Mouse (Mus musculus): ENCODE data around the gene Iqgap3.

Gene Iqgap3

DNA sequence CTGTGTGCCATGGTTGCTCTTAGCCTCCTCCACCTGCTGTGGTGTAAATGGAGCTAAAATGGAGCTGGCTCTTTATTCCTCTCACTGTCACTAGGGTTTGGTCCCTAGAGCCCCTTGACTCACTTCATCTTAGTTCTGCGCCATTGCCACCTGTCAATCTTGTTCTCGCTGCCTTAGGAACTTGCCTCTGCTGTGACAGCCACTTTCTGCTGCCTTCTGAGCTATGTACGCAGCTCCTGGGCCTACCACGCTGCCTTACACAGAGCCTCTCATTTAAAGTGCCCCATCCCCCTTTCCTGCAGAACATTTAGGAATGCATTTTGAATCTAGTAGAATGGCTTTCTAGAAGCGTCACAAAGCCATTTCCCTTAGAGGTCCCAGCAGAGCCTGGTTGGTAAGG lies 12.4 kb downstream of the Iqgap3 start:
- DNase-seq (ENCODE audit: low spot score in 2 of 2): no peak

DNA sequence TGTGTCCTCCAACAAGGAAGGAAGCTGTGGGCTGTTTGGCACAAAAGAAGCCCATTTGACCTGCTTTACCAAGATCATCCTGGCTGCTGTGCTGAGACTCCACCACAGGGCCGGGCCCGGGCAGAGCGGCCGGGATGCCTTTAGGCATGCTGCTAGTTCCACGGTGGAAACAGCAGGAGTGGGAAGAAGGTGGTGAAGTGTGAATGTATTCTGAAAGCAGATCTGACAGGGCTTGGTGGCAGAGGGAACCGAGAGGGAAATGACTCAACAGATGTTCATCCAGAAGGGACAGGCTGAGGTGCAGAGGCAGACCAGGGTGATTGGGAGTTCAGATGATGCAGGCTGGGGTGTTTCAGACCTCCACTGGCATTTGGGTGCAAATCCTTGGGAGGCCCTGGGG lies 15.9 kb downstream of the Iqgap3 start:
- no peak for DNase-seq (ENCODE audit: low spot score in 2 of 2)

DNA sequence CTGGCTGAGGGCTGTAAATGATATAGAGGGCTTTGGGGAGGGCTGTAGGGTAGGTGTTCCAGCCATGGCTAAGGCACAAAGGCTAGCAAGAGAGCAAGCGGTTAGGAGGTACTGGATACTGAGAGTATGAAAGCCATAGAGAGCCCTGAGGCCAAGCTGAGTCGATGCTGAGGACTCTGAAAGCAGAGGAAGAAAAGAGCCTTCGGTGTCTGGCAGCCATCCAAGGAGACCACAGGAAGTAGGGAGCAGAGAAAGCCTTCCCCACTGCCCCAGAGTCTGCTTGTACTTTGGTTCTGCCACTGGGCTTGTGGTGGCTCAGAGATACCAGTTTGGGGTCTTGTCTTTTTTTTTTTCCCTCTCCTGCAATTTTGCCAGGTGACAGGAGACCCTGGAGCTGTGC lies 18.5 kb downstream of the Iqgap3 start:
- DNase-seq (ENCODE audit: low spot score in 2 of 2): no peak

DNA sequence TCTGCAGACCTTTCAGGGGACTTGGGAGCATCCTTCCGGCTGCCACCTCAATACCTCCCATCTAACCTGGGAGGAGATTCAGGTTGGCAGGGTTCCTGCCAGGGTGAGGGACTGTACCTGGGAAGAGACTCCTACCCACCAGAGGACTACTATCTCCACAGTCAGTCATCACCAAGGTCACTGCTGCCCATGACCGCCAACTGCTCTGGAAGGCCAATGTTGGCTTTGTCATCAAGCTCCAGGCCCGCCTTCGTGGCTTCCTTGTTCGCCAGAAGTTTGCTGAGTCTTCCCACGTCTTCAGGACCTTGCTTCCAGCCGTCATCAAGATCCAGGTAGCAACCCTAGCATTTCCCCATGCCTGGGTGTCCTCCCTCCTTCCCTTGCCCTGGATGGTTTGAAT lies 20.0 kb downstream of the Iqgap3 start:
- no peak for DNase-seq (ENCODE audit: low spot score in 2 of 2)

DNA sequence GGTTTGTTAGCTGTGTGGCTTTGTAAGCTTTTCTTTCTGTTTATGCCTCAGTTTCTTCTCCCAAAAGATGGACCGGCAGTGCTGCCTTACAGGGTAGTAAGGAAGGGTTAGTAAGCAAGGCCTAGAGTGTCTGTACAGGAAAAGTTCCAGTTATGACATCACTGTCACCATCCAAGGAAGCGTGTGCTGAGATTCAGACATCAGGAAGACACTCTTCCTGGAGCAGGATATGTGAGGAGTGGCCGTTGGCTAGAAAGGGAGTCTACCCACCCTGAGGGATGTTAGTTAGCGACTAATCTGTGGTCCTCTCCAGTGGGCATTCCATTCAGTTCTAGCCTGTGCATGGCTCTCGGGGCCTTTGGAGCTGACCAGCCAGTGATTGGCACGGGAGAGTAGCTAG lies 20.4 kb downstream of the Iqgap3 start:
- no peak for DNase-seq (ENCODE audit: low spot score in 2 of 2)

DNA sequence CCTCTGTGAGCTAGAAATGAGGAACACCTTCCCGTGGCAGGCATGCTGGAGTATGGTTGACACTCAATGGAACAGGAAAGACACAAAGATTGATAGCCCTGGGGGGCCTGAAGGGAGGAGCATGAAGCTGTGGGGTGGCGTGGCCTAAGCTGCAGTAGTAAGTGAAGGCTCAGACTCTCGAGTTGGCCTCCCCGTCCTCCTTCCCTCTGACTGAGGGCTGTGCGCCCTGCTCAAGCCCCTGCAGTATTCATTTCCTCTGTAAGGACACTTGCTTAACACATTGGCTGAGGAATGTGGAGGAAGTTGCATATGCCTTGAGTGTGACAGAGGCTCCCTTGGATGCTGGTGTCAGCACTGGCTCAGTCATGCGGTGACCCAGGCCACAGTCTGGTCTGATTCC lies 20.8 kb downstream of the Iqgap3 start:
- no peak for DNase-seq (ENCODE audit: low spot score in 2 of 2)

DNA sequence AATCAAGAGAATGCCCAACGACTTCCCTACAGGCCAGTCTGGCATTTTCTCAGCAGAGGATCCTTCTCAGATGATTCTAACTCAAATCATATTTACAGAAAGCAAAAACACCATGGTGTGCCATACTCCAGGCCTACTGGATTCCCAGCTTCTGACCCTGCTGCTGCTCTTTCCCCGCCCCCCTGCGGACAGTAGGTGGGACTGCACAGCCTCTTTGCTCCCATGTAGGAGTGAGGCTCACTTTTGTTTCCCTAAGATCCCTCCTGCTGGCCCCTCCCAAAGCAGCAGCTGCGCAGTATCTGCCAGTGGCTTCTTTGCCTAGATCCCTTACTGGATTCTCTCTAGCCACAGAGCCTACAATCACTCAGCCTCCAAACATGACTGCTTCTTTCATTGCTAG lies 24.4 kb downstream of the Iqgap3 start:
- no peak for DNase-seq (ENCODE audit: low spot score in 2 of 2)

DNA sequence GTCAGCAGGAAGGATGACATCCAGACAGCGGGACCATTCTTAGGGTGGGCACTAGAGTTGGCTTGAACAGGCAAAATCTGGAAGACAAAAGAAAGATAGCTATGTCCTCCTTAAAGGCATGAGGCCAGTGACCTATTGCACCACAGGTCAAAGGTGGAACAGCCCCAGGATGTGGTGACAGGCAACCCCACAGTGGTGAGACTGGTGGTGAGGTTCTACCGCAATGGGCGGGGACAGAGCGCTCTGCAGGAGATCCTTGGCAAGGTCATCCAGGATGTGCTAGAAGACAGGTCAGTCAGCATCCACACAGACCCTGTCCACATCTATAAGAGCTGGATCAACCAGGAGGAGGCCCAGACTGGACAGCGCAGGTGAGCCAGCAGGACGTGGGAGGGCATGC lies 27.4 kb downstream of the Iqgap3 start:
- no peak for DNase-seq (ENCODE audit: low spot score in 2 of 2)

DNA sequence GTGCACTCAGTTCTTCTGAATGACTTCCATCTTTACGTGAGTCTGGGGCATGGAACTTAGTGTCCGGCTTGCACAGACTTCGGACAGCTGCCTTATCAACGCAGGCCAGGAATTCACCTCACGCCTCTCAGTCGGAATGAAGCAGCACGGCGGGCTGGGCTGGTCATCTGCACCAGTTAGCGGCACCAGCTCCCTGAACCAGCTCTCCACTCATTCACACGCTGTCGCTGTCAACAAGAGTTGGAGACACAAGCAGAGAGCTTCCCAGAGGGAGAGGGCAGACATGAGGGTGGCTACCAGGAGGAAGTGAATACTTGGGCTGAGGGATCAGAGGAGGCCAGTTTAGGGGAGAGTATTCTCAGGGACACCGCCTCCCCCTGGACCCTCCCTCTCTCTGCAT lies 32.6 kb downstream of the Iqgap3 start:
- no peak for DNase-seq (ENCODE audit: low spot score in 2 of 2)

DNA sequence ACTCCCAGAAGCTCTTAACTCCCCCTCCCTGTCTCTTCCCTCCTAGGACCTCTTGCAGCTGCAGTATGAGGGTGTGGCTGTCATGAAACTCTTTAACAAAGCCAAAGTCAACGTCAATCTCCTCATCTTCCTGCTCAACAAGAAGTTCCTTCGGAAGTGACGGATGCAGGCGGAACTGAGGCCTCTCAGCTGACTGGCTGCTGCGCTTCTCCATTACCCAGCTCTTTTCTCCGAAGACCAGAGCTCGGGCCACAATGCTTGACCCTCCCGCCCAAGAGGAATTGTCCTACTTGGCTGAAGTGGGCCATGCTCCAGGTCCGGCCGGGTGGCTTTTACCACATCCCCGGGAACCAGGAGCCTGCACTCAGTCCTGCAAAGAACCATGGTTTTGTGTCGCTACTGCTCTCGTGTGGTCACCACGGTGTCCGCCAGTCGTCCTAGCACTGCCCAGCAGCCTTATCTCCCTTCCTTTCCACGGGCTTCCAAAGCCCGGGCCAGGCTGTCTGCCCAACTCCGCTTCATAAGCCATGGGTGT lies 38.4 kb downstream of the Iqgap3 start:
- DNase-seq (ENCODE audit: low spot score in 2 of 2): no peak

DNA sequence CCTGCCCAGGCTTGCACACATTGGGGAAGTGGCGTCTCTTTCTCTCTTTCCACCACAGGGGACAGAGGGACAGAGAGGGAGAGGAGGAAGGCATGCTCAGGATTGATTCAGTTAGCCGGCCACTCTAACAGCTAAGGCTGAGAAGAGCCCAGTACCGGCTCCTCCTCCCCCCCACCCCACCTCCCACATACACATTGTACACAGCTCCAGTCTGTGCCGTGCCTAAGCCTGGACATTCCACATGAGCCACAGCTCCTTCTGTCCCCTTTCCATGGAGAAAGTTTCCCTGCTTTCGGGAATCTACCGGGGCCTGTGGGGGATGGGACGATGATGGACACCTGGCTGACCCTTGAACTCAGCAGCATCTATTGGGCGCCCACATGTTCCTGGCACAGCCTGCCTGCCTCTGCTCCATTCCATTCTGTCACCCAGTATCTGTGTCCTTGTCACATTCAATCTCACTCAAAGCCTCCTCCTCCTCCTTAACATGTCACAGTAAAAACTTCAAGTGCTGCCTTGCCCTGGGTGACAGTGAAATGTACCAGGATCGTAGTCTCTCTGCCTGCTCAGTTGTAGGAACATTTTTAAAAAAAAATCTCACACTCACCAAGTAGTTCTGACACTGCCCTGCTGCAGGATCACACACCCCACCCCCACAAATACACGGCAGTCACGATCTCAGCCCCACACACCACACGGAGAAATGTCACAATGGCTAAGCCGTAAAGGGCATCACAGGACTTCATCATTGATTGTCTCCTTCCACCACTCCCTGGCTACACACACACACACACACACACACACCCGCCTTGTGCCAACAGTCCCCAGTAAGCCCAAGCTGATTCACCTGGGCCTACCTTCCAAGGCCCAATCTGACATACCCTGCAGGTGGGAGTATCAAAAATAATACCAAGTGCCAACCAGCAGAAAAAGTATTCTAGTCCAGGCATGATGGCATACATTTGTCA lies 39.7 kb downstream of the Iqgap3 start:
- DNase-seq (ENCODE audit: low spot score in 2 of 2): no peak

DNA sequence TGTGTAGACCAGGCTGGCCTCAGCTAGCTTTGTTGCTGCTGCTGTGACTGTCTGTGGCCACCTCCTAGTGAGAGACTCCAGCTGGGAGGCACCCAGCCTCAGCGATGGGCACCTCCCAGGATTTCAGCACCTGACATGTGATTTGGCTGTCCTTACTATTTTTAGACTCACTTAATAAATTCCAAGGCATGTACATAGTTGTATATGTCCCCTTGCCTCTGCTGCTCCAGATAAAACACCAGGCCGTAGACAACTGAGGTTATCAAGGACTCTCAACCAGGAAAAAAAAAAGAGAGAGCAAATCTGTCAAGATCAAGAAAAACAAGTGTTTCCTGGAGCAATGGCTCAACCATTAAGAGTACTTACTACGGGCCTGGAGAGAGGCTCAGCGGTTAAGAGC lies 43.4 kb downstream of the Iqgap3 start:
- DNase-seq (ENCODE audit: low spot score in 2 of 2): no peak

DNA sequence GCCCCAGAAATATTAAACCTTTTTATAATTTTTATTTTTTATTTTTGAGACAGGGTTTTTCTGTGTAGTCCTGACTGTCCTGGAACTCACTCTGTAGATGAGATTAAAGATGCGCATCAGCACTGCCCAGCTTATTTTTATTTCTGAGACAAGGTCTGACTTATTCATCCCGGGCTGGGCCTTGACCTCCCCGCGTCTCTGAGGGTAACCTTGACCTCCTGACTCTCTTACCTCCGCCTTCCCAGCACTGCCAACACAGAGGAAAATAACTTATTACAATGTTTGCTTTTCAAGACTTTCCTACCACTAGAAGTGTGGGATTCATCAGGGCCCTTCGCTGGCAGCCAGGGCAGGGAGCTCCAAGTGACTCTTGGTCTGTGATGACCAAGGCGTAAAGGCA lies 44.4 kb downstream of the Iqgap3 start:
- DNase-seq (ENCODE audit: low spot score in 2 of 2): no peak

DNA sequence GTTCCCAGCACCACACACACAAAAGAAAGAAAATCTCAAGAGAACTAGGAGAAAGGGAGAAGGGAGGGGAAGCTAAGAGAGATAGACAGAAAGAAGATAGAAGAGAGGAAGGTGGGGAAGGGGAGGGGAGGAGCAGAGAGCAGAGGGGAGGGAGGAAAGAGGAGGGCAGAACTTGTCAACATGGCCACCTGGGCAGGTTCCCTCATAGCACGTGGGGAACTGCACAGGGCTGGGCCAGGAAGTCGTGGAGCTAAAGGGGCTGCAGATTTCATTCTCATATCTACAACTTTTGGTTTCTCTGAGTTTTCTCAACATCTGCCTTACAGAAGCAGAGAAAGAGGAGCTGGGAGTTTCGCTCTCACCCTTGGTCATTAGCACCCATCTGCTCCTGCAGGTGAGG lies 45.9 kb downstream of the Iqgap3 start:
- no peak for DNase-seq (ENCODE audit: low spot score in 2 of 2)

DNA sequence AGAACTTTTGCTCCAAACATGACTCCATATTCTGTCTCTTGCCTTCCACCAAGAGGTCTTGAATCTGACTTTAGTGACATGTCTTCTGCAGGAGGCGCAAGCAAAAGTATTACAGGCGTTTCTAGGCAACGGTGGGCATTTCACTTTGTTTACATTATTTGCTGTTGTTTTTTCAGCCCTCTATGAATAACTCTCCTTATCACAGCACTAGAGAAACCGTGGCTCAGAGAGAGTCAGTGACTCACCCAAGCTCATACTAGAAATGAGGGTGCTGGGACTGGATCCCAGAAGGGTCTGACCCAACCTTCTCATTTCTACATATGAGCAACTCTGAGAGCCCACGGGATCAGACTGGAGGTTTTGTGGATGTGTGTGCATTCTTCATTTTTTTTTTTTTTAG lies 46.3 kb downstream of the Iqgap3 start:
- DNase-seq (ENCODE audit: low spot score in 2 of 2): no peak

DNA sequence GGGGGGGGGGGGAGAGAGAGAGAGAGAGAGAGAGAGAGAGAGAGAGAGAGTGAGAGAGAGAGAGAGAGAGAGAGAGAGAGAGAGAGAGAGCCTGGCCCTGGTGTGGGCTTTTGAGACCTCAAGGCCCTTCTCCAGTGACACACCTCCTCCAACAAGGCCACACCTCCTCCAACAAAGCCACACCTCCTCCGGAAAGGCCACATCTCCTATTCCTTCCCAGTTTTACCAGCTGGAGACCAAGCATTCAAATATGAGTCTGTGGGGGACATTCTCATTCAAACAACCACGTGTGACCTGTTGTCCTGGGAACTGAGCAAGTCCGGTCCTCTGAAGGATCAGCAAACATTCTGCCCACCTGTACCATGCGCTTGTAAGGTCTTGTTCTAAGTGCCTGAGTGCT lies 47.2 kb downstream of the Iqgap3 start:
- no peak for DNase-seq (ENCODE audit: low spot score in 2 of 2)

DNA sequence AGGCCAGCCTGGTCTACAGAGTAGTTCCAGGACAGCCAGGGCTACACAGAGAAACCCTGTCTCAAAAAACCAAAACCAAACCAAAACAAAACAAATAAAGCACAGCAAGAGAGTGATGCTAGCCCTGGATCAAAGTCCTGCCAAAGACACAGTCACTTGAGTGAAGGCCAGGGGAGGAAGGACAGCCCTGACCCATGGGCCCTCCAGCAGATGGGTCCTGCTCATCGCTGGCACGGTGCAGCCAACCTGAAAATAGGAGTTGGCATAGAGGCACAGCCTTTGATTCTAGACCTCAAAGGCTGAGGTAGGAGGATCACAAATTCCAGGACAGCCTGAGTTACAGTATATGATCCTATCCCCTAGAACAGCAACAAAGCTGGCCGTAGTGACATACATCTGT lies 49.3 kb downstream of the Iqgap3 start:
- no peak for DNase-seq (ENCODE audit: low spot score in 2 of 2)

DNA sequence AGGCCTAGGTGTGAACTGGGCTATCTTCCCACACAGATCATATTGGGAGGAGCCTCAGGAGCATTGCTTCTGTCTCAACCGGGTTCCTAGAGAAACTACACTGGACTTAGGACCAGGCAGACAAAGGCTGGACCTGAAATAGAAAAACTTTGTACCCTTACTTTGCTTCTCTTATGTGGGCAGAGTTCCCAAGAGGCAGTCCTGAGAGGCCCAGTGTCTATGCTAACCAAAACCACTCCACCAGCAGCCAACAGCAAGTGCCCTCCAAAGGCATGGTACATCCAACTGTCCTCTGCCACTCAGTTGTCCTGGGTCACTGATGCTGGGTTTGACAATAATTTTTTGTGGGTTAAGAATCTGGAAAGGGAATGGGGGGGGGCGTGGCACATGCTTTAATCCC lies 50.7 kb downstream of the Iqgap3 start:
- DNase-seq (ENCODE audit: low spot score in 2 of 2): no peak

DNA sequence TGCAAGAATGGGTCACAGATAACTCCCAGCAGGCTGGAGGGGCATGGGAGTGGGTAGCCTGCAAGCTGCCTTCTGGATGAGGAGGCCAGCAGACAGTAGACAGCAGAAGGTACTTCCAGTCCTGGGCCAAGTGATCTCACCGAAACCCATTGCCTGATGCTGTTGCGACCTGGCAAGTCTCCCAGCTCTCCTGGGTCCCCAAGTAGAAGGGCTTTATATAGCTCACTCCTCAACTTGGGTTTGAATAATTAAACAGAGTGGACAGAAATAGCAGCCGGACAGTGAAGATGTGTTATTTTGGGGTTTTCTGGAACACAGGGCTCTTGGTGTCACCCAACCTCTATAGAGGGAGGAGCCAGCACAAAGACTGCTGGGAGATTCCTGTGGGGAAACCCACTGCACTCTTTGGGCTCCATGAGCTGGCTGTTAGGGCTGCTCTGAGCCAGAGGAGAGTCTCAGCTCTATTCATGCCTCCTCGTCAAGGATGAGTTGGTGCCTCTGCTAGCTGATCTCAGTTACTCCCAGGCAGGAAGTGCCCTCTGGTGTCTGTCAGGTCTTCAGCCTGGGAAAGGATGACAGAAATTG lies 51.5 kb downstream of the Iqgap3 start:
- no peak for DNase-seq (ENCODE audit: low spot score in 2 of 2)

DNA sequence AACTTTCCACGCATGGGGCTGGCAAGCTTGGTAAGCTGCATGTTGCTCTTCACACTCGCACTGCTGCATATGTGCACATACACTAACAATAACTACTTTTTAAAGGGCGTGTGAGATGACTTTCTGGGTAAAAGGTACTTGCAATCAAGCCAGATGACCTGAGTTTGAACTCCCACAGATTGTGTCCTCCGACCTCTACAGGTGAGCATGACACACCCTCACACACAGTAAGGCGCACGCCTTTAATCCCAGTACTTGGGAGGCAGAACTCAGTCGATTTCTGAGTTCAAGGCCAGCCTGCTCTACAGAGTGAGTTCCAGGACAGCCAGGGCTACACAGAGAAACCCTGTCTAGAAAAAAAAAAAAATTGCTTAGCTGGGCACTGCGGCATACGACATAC lies 54.6 kb downstream of the Iqgap3 start:
- DNase-seq (ENCODE audit: low spot score in 2 of 2): no peak

DNA sequence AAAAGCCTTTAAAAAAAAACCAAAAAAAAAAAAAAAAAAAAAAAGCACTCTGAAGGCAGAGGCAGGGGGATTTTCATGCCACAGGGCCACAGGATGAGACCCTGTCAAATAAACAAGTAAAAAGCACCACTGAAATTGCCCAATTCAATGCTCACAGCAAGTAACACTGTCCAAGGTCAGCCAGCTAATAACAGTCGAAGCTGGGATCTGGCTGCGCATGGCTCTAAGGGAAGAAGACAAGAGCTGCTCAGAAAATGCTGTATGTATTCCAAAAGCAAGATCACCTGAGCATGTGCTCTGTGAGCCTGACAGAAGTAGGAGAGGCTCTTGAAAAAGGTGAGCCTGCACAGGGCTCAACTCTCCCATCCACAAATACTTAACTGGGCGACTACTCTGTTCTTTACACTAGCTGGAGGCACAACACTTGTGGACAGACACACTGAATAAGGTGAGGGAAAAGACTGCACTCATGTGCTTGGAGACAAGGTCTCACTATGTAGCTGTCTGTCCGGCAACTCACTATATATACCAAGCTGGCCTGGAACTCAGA lies 55.2 kb downstream of the Iqgap3 start:
- no peak for DNase-seq (ENCODE audit: low spot score in 2 of 2)

DNA sequence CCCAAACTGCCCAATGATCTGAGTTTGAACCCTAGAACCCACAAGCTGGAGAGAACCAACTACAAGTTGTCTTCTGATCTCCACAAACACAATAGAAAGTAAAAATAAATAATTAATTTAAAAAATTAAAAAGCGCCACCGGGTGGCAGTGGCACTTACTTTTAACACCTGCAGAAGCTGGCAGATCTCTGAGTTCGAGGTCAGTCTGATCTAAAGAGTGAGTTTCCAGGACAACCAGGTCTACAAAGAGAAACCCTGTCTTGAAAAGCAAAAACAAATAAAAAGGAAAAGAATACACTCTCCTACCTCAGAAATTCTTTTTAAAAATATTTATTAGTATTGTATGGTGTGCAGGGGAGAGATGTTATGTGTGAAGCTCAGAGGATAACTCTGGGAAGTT lies 56.0 kb downstream of the Iqgap3 start:
- no peak for DNase-seq (ENCODE audit: low spot score in 2 of 2)

All from frontal cortex, postnatal 14 days (tissue).